Mouse (Mus musculus): ENCODE data around the gene Pomgnt2. TPM values are rescaled to one million over a fixed set of nuclear protein-coding genes. Genes with fewer than 3 reads are reported as not detected.
A peak's percentile ranks its signal among the peaks of the same experiment; 100 is the strongest.

Gene Pomgnt2
- polyA plus RNA-seq, 1 experiment from 2014 or later, result 14.0 TPM

DNA sequence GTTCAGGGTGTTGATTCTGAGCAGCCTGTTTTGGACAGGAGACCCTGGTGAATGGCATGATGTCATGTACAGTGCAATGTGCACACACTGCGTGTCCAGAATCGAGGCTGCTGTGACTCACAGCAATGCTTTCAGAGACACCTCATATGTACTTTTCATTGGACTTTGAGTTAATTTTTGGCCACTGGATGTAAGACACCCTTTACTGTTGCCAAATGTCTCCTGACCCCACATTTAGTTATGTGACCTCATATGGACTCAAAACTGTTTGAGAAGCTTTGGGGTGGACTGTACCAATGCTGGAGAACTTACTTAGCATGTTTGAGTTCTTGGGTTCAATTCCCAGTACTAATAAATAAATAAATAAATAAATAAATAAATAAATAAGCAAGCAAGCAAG, 13.8 kb upstream of the Pomgnt2 start:
- 92% methylated on average over 2 of the region's 2 CpGs for WGBS
- no peak for ATAC-seq (ENCODE audit: low FRiP score)

GRCm38 (mm10) chr9:122008876-122009275, 12.0 kb upstream of the Pomgnt2 start:
- Histone ChIP-seq H3K27ac (no peak overlapping the region), H3K4me3 (replicated peaks) (no peak overlapping the region), H3K9ac (no peak overlapping the region), H3K36me3 (replicated peaks) (no peaks in the 10 kb centered on the region), H3K9me3 (no peaks in the 10 kb centered on the region), H3K4me1 (peaks cover 3% of the 10 kb centered on the region; the same call in 1 of the 2 replicates), H3K27me3 (peaks cover 13% of the 10 kb centered on the region; the same call in 1 of the 2 replicates), H3K4me2 (no peak overlapping the region)
- 42% methylated on average over 2 of the region's 2 CpGs for WGBS
- no peak for ATAC-seq (ENCODE audit: low FRiP score)

More for the DNA sequence above, 13.8 kb upstream of the Pomgnt2 start:
- no peak overlapping the region for H3K9ac ChIP-seq
- H3K27me3 ChIP-seq, result peaks cover 12% of the 10 kb centered on the region; the same call in 1 of the 2 replicates
- no peak overlapping the region for H3K4me3 ChIP-seq (replicated peaks)
- no peak overlapping the region for H3K4me2 ChIP-seq
- no peaks in the 10 kb centered on the region for H3K36me3 ChIP-seq (replicated peaks)
- H3K9me3 ChIP-seq, result no peaks in the 10 kb centered on the region
- no peak overlapping the region for H3K27ac ChIP-seq
- peaks cover 3% of the 10 kb centered on the region; the same call in 1 of the 2 replicates for H3K4me1 ChIP-seq

- Histone ChIP-seq H3K9me3 (no peaks in the 10 kb centered on the region), H3K4me1 (peaks cover 3% of the 10 kb centered on the region; the same call in 1 of the 2 replicates), H3K4me2 (no peak overlapping the region), H3K36me3 (replicated peaks) (no peaks in the 10 kb centered on the region), H3K27ac (no peak overlapping the region), H3K27me3 (0 out of 2 replicates have a peak, but pooled peaks cover 8% of the 10 kb centered on the region), H3K4me3 (replicated peaks) (no peak overlapping the region), H3K9ac (no peak overlapping the region)
- WGBS, result 12% methylated on average over 7 of the region's 7 CpGs
- ATAC-seq (ENCODE audit: low FRiP score), result no peak
Observed at GRCm38 (mm10) chr9:122006609-122007008, 9.7 kb upstream of the Pomgnt2 start.

DNA sequence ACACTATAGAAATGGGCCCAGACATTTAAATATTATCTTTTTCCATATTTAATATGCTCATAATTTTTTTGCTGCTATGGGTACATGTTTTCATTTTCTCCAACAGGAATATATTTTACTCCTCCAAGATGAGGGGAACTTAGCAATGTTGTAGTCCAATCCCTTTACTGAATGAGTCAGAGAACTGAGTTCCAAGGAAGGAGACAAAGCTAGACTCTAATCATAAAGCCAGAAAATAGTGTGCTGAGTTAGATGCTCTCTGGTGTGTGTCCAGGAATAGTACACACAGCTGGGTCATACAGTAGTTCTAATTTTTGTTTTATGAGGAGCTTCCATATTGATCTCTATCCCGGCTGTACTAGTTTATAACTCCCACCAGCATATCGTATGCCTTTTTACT, 9.3 kb upstream of the Pomgnt2 start:
- no peak overlapping the region for H3K27ac ChIP-seq
- ATAC-seq (ENCODE audit: low FRiP score), result no peak
- no peak overlapping the region for H3K9ac ChIP-seq
- H3K4me2 ChIP-seq, result no peak overlapping the region
- WGBS, result 96% methylated on average over 2 of the region's 2 CpGs
- H3K9me3 ChIP-seq, result no peaks in the 10 kb centered on the region
- H3K27me3 ChIP-seq, result 0 out of 2 replicates have a peak, but pooled peaks cover 8% of the 10 kb centered on the region
- no peak overlapping the region for H3K4me3 ChIP-seq (replicated peaks)
- H3K36me3 ChIP-seq (replicated peaks), result no peaks in the 10 kb centered on the region
- H3K4me1 ChIP-seq, result peaks cover 3% of the 10 kb centered on the region; the same call in 1 of the 2 replicates

DNA sequence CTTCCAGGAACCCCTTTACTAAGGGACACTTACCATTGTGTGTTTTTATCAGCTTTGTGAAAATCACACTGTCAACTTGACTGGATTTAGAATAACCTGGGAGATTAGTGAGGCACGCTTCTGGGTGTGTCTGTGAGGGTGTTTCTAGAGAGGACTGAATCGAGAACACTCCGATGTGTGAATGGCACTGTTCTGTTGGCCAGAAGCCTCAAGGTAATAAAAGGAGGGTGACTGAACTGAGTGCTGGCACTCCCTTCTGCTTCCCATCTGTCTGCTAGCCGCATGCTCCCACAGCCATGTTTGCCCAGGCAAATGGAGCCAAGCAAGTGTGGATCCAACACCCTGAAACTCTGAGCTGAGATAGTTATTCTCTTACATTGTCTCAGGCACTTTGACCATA, 1.1 kb upstream of the Pomgnt2 start:
- 84% methylated on average over 4 of the region's 4 CpGs for WGBS
- Histone ChIP-seq H3K4me2 (no peak overlapping the region), H3K9ac (no peak overlapping the region), H3K9me3 (no peaks in the 10 kb centered on the region), H3K27ac (no peak overlapping the region), H3K4me1 (peaks cover 10% of the 10 kb centered on the region), H3K4me3 (replicated peaks) (no peak overlapping the region), H3K27me3 (peaks cover 6% of the 10 kb centered on the region; the same call in 1 of the 2 replicates), H3K36me3 (replicated peaks) (no peaks in the 10 kb centered on the region)
- no peak for ATAC-seq (ENCODE audit: low FRiP score)

- peak; percentile 88 for ATAC-seq (ENCODE audit: low FRiP score)
- H3K9ac ChIP-seq, result peak overlapping the region; percentile 77
- WGBS, result under 1% methylated on average over 53 of the region's 53 CpGs
Observed at GRCm38 (mm10) chr9:121995508-121996131, 1.3 kb downstream of the Pomgnt2 start.

DNA sequence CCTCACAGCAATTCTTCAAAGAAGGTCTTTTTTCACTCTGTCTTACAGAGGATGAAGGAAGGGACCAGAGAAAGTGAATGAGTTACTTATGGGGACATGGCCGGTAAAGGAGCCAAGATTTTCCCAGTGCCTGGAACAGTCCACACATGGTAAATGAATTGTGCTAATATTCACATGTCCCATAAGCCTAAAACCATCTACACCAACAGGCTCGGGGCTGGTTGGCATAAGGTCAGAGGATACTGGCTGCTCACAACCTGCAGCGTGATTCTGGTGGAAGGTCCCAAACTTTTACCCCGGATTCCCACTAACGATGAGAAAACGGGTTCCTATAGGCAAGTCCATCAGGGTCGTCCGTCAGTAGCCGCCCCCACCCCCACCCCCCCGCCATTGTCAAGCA, 1.8 kb downstream of the Pomgnt2 start:
- peak overlapping the region; percentile 87 for H3K4me3 ChIP-seq (replicated peaks)
- peaks cover 6% of the 10 kb centered on the region; the same call in 1 of the 2 replicates for H3K27me3 ChIP-seq

More at GRCm38 (mm10) chr9:121995508-121996131, 1.3 kb downstream of the Pomgnt2 start:
- 0 out of 2 replicates have a peak overlapping the region, but pooled peaks have one; percentile 47 for H3K27ac ChIP-seq
- peaks cover 6% of the 10 kb centered on the region; the same call in 1 of the 2 replicates for H3K27me3 ChIP-seq
- no peaks in the 10 kb centered on the region for H3K9me3 ChIP-seq
- H3K4me3 ChIP-seq (replicated peaks), result peak overlapping the region; percentile 87
- H3K36me3 ChIP-seq (replicated peaks), result peaks cover 7% of the 10 kb centered on the region; the same call in 1 of the 2 replicates
- H3K4me2 ChIP-seq, result peak overlapping the region; percentile 79
- H3K4me1 ChIP-seq, result peaks cover 10% of the 10 kb centered on the region

DNA sequence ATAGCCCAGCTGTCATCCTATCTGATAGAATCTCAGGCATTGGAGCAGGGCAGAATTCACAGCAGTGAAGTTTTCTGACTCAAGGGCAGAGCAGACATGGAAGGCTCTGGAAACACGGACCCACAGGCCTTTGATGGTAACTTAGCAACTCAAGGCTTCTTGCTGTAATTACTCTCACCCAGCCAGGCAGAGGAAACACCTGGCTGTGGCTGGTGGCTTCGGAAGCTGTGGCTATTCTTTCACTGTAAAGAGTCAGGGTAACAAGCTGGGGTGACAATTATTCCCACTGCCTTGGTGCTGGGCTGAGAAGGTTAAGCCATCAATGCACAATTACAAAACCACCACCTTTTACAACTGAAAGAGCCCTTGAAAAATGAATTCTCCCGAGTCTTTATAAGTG, 3.9 kb downstream of the Pomgnt2 start:
- no peak for ATAC-seq (ENCODE audit: low FRiP score)
- Histone ChIP-seq H3K27ac (no peak overlapping the region), H3K4me2 (no peak overlapping the region), H3K9ac (no peak overlapping the region), H3K27me3 (no peaks in the 10 kb centered on the region), H3K36me3 (replicated peaks) (peaks cover 7% of the 10 kb centered on the region; the same call in 1 of the 2 replicates), H3K4me1 (peaks cover 18% of the 10 kb centered on the region), H3K4me3 (replicated peaks) (no peak overlapping the region), H3K9me3 (no peaks in the 10 kb centered on the region)
- 79% methylated on average over 3 of the region's 3 CpGs for WGBS

More for the DNA sequence above, 1.8 kb downstream of the Pomgnt2 start:
- Histone ChIP-seq H3K9me3 (no peaks in the 10 kb centered on the region), H3K36me3 (replicated peaks) (peaks cover 7% of the 10 kb centered on the region; the same call in 1 of the 2 replicates), H3K27ac (no peak overlapping the region), H3K9ac (peak overlapping the region; percentile 77), H3K4me2 (peak overlapping the region; percentile 79), H3K4me1 (peaks cover 10% of the 10 kb centered on the region)
- WGBS, result 14% methylated on average over 10 of the region's 10 CpGs
- ATAC-seq (ENCODE audit: low FRiP score), result no peak

DNA sequence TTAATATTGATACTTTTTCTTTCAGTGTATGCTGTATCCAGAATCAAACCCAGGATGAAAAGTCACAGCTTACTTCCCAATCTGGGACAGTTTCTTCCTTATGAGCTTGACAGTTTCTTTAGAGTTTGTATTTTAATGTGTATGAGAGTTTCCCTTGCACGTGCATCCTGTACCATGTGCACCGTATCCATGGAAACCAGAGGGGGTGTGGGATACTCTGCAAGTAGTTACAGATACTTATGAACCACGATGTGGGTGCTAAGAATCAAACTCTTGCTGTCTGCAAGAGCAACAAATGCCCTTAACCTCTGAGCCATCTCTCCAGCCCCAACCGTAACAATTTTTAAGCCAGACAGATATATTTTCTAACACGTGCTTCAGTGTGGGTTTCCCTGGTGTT, 5.9 kb downstream of the Pomgnt2 start:
- H3K36me3 ChIP-seq (replicated peaks), result peaks cover 7% of the 10 kb centered on the region; the same call in 1 of the 2 replicates
- 72% methylated on average over 5 of the region's 5 CpGs for WGBS
- H3K4me3 ChIP-seq (replicated peaks), result no peak overlapping the region
- no peak overlapping the region for H3K27ac ChIP-seq
- ATAC-seq (ENCODE audit: low FRiP score), result no peak
- H3K4me1 ChIP-seq, result peaks cover 18% of the 10 kb centered on the region
- H3K9me3 ChIP-seq, result no peaks in the 10 kb centered on the region
- no peak overlapping the region for H3K9ac ChIP-seq
- H3K4me2 ChIP-seq, result no peak overlapping the region
- H3K27me3 ChIP-seq, result no peaks in the 10 kb centered on the region

GRCm38 (mm10) chr9:121989536-121989935, 7.4 kb downstream of the Pomgnt2 start:
- Histone ChIP-seq H3K36me3 (replicated peaks) (peaks cover 7% of the 10 kb centered on the region; the same call in 1 of the 2 replicates), H3K4me3 (replicated peaks) (no peak overlapping the region), H3K27ac (no peak overlapping the region), H3K4me2 (no peak overlapping the region), H3K4me1 (peaks cover 12% of the 10 kb centered on the region), H3K9me3 (no peaks in the 10 kb centered on the region), H3K9ac (no peak overlapping the region), H3K27me3 (no peaks in the 10 kb centered on the region)
- ATAC-seq (ENCODE audit: low FRiP score), result no peak
- WGBS, result 29% methylated on average over 5 of the region's 5 CpGs

- 83% methylated on average over 3 of the region's 3 CpGs for WGBS
- Histone ChIP-seq H3K4me3 (replicated peaks) (no peak overlapping the region), H3K9ac (no peak overlapping the region), H3K36me3 (replicated peaks) (peaks cover 7% of the 10 kb centered on the region; the same call in 1 of the 2 replicates), H3K9me3 (no peaks in the 10 kb centered on the region), H3K4me1 (peaks cover 12% of the 10 kb centered on the region), H3K27me3 (no peaks in the 10 kb centered on the region), H3K27ac (no peak overlapping the region), H3K4me2 (no peak overlapping the region)
- ATAC-seq (ENCODE audit: low FRiP score), result no peak
Observed at GRCm38 (mm10) chr9:121988910-121989309, 8.0 kb downstream of the Pomgnt2 start.

DNA sequence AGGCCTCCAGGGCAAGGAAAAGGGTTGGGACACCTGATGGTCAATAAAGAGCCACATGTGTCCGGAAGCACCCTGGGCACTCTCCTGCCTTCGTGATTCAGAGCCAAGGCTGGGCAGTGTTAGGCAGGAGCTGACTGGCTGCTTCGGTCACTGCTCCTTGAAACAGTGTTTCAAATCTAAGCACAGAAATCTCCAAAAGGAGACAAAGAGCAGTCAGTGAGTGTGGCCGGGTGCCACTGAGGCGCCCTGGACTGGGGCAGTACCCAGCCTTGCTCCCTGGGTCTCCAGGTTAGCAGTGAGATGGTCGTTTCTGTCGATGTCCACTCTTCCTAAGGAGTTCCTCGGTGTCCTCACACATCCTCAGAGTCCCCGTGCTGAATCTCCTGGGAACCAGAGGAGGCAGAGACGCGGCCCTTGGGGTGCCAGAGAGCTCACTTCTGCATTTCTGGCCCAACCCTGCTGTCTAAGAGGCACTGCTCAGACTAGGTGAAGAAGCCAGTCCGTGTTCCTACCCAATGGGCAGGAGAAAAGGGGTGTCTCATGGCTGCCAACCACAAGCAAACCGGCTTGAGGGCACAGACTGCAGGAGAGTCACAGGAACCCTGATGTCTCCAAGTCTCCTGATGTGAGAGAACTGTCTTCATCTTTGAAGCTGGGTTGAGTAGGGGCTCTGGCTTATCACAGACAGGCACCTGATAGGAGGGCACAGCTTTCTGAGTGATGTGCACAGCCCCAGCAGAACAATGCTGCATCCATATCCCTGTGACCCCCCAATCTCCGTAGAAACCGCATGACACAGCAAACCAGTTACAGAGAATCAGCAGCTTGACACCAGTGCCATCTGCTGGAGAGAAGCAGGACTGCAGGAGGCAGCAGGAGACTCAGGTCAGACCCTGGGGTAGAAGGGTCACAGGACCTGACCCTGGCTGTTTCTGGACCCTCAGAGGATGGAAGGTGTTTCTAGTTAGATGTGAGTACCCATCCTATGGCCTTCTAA, 12.1 kb downstream of the Pomgnt2 start:
- ATAC-seq (ENCODE audit: low FRiP score), result peak; percentile 49; the same call in 1 of the 2 replicates
- no peak overlapping the region for H3K27ac ChIP-seq

More for the DNA sequence above, 12.1 kb downstream of the Pomgnt2 start:
- Histone ChIP-seq H3K27me3 (no peaks in the 10 kb centered on the region), H3K9me3 (no peaks in the 10 kb centered on the region), H3K4me2 (no peak overlapping the region), H3K9ac (no peak overlapping the region), H3K4me3 (replicated peaks) (no peak overlapping the region), H3K4me1 (peaks cover 10% of the 10 kb centered on the region), H3K36me3 (replicated peaks) (peaks cover 16% of the 10 kb centered on the region)
- 71% methylated on average over 15 of the region's 15 CpGs for WGBS

Measured in forebrain, embryonic 12.5 days (tissue).